Mouse (Mus musculus) limb, embryonic 14.5 days (tissue): ENCODE measurements around the gene Nfkbil1. TPM values are rescaled to one million over a fixed set of nuclear protein-coding genes. Genes with fewer than 3 reads are reported as not detected.

Experiments
- ATAC-seq: fragments of 200-750 bp; cut with Nextera tagmentation; 2 replicates; pipeline ENCODE4 v1.8.0; 2017; ENCODE audit warnings: low read depth, moderate number of reproducible peaks, moderate TSS enrichment; ENCODE audit not compliant: low FRiP score
- DNase-seq: peaks from one replicate; pipeline ENCODE4 v3.0.0-alpha.2; 2015; ENCODE audit warnings: low spot score
- H3K27ac ChIP-seq: fragments of 300-500 bp; sonication (generic); replicated peaks from 2 replicates; pipeline ENCODE4 v1.5.1; 2014; ENCODE audit warnings: low read depth, mild to moderate bottlenecking, low read length, moderate library complexity, mixed read lengths
- H3K27me3 ChIP-seq: fragments of 300-500 bp; sonication (generic); 2 replicates; pipeline ENCODE4 v1.6.1; 2014; ENCODE audit warnings: low read length, mixed read lengths; ENCODE audit not compliant: control insufficient read depth, insufficient read depth
- H3K36me3 ChIP-seq: fragments of 300-500 bp; sonication (generic); 2 replicates; pipeline ENCODE4 v1.6.1; 2014; ENCODE audit warnings: mild to moderate bottlenecking, low read length, moderate library complexity, mixed read lengths; ENCODE audit not compliant: control insufficient read depth, insufficient read depth
- H3K4me1 ChIP-seq: fragments of 300-500 bp; sonication (generic); 2 replicates; pipeline ENCODE4 v1.6.1; 2014; ENCODE audit warnings: antibody characterized with exemption, low read length, mixed read lengths; ENCODE audit not compliant: control insufficient read depth, insufficient read depth
- H3K4me2 ChIP-seq: fragments of 300-500 bp; sonication (generic); replicated peaks from 2 replicates; pipeline ENCODE4 v1.6.1; 2014; ENCODE audit warnings: low read depth, mild to moderate bottlenecking, low read length, moderate library complexity; ENCODE audit not compliant: severe bottlenecking
- H3K4me3 ChIP-seq: fragments of 300-500 bp; sonication (generic); replicated peaks from 2 replicates; pipeline ENCODE4 v1.5.1; 2014; ENCODE audit warnings: low read length
- H3K9ac ChIP-seq: fragments of 300-500 bp; sonication (generic); 2 replicates; pipeline ENCODE4 v1.6.1; 2014; ENCODE audit warnings: mild to moderate bottlenecking, low read depth, low read length, moderate library complexity; ENCODE audit not compliant: severe bottlenecking
- H3K9me3 ChIP-seq: fragments of 300-500 bp; sonication (generic); 2 replicates; pipeline ENCODE4 v1.6.1; 2016; ENCODE audit warnings: low read length; ENCODE audit not compliant: control insufficient read depth
- POLR2A ChIP-seq: fragments of 200-500 bp; IDR thresholded peaks from 2 replicates; pipeline ENCODE4 v1.8.0; 2012; ENCODE audit warnings: inconsistent platforms, mild to moderate bottlenecking, moderate library complexity, borderline replicate concordance; ENCODE audit not compliant: insufficient read depth, insufficient read length; ENCODE audit errors: extremely low read depth
- whole genome bisulfite sequencing: fragments of 180-500 bp; shearing (Covaris S2); extraction: QIAGEN DNeasy Blood & Tissue Kit; methylation state at CpG from one replicate; pipeline ENCODE4 v1.1.7; 2014; 5-methylcytosine and 5-hydroxymethylcytosine counted together
- polyA plus RNA-seq, 2 experiments: library from polyadenylated mRNA; depleted of rRNA in 1 of 2; stranded (reverse) in 1 of 2; unstranded in 1 of 2; fragments of >200 nt; fragmentation: Nextera tagmentation in 1 of 2; extraction: Ambion mirVana in 1 of 2; gene quantifications; 2 replicates each; pipeline versions ENCODE4 v1.2.1 to v1.2.3; 2012 to 2014

Gene Nfkbil1
- polyA plus RNA-seq, 2 experiments = 4.9 to 17.0 TPM

- H3K27me3 ChIP-seq = peaks cover 16% of the 10 kb centered on the region
- no peak for TF ChIP-seq POLR2A
- ATAC-seq = no peak
- peaks cover 14% of the 10 kb centered on the region for H3K36me3 ChIP-seq
- DNase-seq = peak; percentile 84
- no peak overlapping the region for H3K9ac ChIP-seq
- no peak overlapping the region for H3K4me3 ChIP-seq
- 0 out of 2 replicates have a peak, but pooled peaks cover 2% of the 10 kb centered on the region for H3K4me1 ChIP-seq
- WGBS = 14% methylated on average over 17 of the region's 17 CpGs
- no peak overlapping the region for H3K27ac ChIP-seq
- no peaks in the 10 kb centered on the region for H3K9me3 ChIP-seq
- H3K4me2 ChIP-seq = peak overlapping the region; percentile 19; the same call in 1 of the 2 replicates
These were observed 22.4 kb upstream of the Nfkbil1 start for GRCm38 (mm10) chr17:35257824-35258491.

- Histone ChIP-seq H3K36me3 (peaks cover 20% of the 10 kb centered on the region), H3K27me3 (peaks cover 12% of the 10 kb centered on the region; the same call in 1 of the 2 replicates), H3K4me1 (0 out of 2 replicates have a peak, but pooled peaks cover 2% of the 10 kb centered on the region), H3K9ac (no peak overlapping the region), H3K4me2 (no peak overlapping the region), H3K4me3 (no peak overlapping the region), H3K27ac (no peak overlapping the region), H3K9me3 (no peaks in the 10 kb centered on the region)
- DNase-seq (no peak), ATAC-seq (no peak)
- TF ChIP-seq POLR2A = no peak
- 88% methylated on average over 1 of the region's 1 CpGs for WGBS
These were observed 21.8 kb upstream of the Nfkbil1 start for GRCm38 (mm10) chr17:35257378-35257777.

- no peak for TF ChIP-seq POLR2A
- H3K4me2 ChIP-seq = no peak overlapping the region
- H3K9ac ChIP-seq = no peak overlapping the region
- ATAC-seq (no peak), DNase-seq (no peak)
- 0 out of 2 replicates have a peak, but pooled peaks cover under 1% of the 10 kb centered on the region for H3K27me3 ChIP-seq
- H3K4me3 ChIP-seq = no peak overlapping the region
- H3K36me3 ChIP-seq = peaks cover 35% of the 10 kb centered on the region
- H3K4me1 ChIP-seq = 0 out of 2 replicates have a peak, but pooled peaks cover 2% of the 10 kb centered on the region
- WGBS = 50% methylated on average over 4 of the region's 4 CpGs
- H3K9me3 ChIP-seq = no peaks in the 10 kb centered on the region
- no peak overlapping the region for H3K27ac ChIP-seq
These were observed 20.1 kb upstream of the Nfkbil1 start for GRCm38 (mm10) chr17:35255704-35256103.

- no peak for ATAC-seq
- WGBS = 76% methylated on average over 3 of the region's 3 CpGs
- no peak overlapping the region for H3K27ac ChIP-seq
- H3K4me1 ChIP-seq = 0 out of 2 replicates have a peak, but pooled peaks cover 2% of the 10 kb centered on the region
- DNase-seq = no peak
- no peak overlapping the region for H3K4me2 ChIP-seq
- H3K9me3 ChIP-seq = no peaks in the 10 kb centered on the region
- no peaks in the 10 kb centered on the region for H3K27me3 ChIP-seq
- peaks cover 39% of the 10 kb centered on the region for H3K36me3 ChIP-seq
- TF ChIP-seq POLR2A = no peak
- no peak overlapping the region for H3K4me3 ChIP-seq
- H3K9ac ChIP-seq = no peak overlapping the region
These were observed 19.7 kb upstream of the Nfkbil1 start for GRCm38 (mm10) chr17:35255301-35255700.

GRCm38 (mm10) chr17:35254241-35255098 lies 18.9 kb upstream of the Nfkbil1 start:
- Histone ChIP-seq H3K27ac (no peak overlapping the region), H3K36me3 (peaks cover 47% of the 10 kb centered on the region), H3K4me3 (no peak overlapping the region), H3K27me3 (no peaks in the 10 kb centered on the region), H3K4me1 (0 out of 2 replicates have a peak, but pooled peaks cover 2% of the 10 kb centered on the region), H3K9me3 (no peaks in the 10 kb centered on the region), H3K9ac (no peak overlapping the region), H3K4me2 (no peak overlapping the region)
- ATAC-seq (peak; percentile 14; the same call in 1 of the 2 replicates), DNase-seq (peak; percentile 39)
- WGBS = 62% methylated on average over 11 of the region's 11 CpGs
- TF ChIP-seq POLR2A = no peak
